Mouse (Mus musculus) neural tube, embryonic 14.5 days (tissue): Measurements from ENCODE around the gene Hnrnpa3. TPM values are rescaled to one million over a fixed set of nuclear protein-coding genes. Genes with fewer than 3 reads are reported as not detected.
"Not testable (repeated sequence)": the region's sequence is repeated elsewhere in the genome, so short reads cannot be mapped to it uniquely, and the experiment has no call there.

ENCODE experiments used
- ATAC-seq: fragments of 200-750 bp; cut with Nextera tagmentation; 2 replicates; pipeline ENCODE4 v1.8.0; 2017; ENCODE audit warnings: low read depth, mild to moderate bottlenecking, moderate TSS enrichment, moderate library complexity
- H3K27ac ChIP-seq: fragments of 300-500 bp; sonication (generic); 2 replicates; pipeline ENCODE4 v1.5.1; 2014; ENCODE audit warnings: low read depth, mild to moderate bottlenecking, control low read depth, low read length, moderate library complexity, mixed read lengths
- H3K27me3 ChIP-seq: fragments of 300-500 bp; sonication (generic); 2 replicates; pipeline ENCODE4 v1.6.1; 2014; ENCODE audit warnings: low read length; ENCODE audit not compliant: control insufficient read depth, insufficient read depth
- H3K36me3 ChIP-seq: fragments of 300-500 bp; sonication (generic); 2 replicates; pipeline ENCODE4 v1.6.1; 2014; ENCODE audit warnings: low read length, mixed read lengths; ENCODE audit not compliant: control insufficient read depth, insufficient read depth
- H3K4me1 ChIP-seq: fragments of 300-500 bp; sonication (generic); 2 replicates; pipeline ENCODE4 v1.6.1; 2014; ENCODE audit warnings: low read length; ENCODE audit not compliant: control insufficient read depth, insufficient read depth
- H3K4me2 ChIP-seq: fragments of 300-500 bp; sonication (generic); 2 replicates; pipeline ENCODE4 v1.6.1; 2014; ENCODE audit warnings: mild to moderate bottlenecking, low read depth, low read length, control low read depth
- H3K4me3 ChIP-seq: fragments of 300-500 bp; sonication (generic); 2 replicates; pipeline ENCODE4 v1.5.1; 2014; ENCODE audit warnings: low read depth, low read length, control low read depth, mixed read lengths
- H3K9ac ChIP-seq: fragments of 300-500 bp; sonication (generic); replicated peaks from 2 replicates; pipeline ENCODE4 v1.6.1; 2014; ENCODE audit warnings: low read depth, mild to moderate bottlenecking, control low read depth, low read length, mixed read lengths
- H3K9me3 ChIP-seq: fragments of 300-500 bp; sonication (generic); 2 replicates; pipeline ENCODE4 v1.6.1; 2016; ENCODE audit warnings: low read length; ENCODE audit not compliant: control insufficient read depth
- WGBS: fragments of 180-500 bp; shearing (Covaris S2); extraction: QIAGEN DNeasy Blood & Tissue Kit; methylation state at CpG from one replicate; pipeline ENCODE4 v1.1.7; 2014; 5-methylcytosine and 5-hydroxymethylcytosine counted together
- polyA plus RNA-seq: library from polyadenylated mRNA; unstranded; fragments of >200 nt; fragmentation: Nextera tagmentation; extraction: Ambion mirVana; gene quantifications from 2 replicates; pipeline ENCODE4 v1.2.1, GENCODE M21; 2014

The Hnrnpa3 gene
- polyA plus RNA-seq, 1 experiment from 2014 or later = 130 TPM

- H3K9me3 ChIP-seq, H3K9ac ChIP-seq, H3K27me3 ChIP-seq, H3K4me1 ChIP-seq, H3K4me2 ChIP-seq, H3K36me3 ChIP-seq, H3K4me3 ChIP-seq, ATAC-seq, H3K27ac ChIP-seq: not testable (repeated sequence)
- WGBS = 90% methylated on average over 3 of the region's 3 CpGs
These were observed 35.9 kb downstream of the Hnrnpa3 start for GRCm38 (mm10) chr2:75694926-75695325.

- no peak overlapping the region for H3K9ac ChIP-seq
- H3K4me2 ChIP-seq = no peak overlapping the region
- H3K27me3 ChIP-seq = no peaks in the 10 kb centered on the region
- H3K9me3 ChIP-seq = no peaks in the 10 kb centered on the region
- H3K36me3 ChIP-seq = no peaks in the 10 kb centered on the region
- H3K4me3 ChIP-seq = no peak overlapping the region
- 28% methylated on average over 9 of the region's 9 CpGs for WGBS
- ATAC-seq = no peak
- H3K4me1 ChIP-seq = no peaks in the 10 kb centered on the region
- H3K27ac ChIP-seq = no peak overlapping the region
These were observed 36.8 kb downstream of the Hnrnpa3 start for GRCm38 (mm10) chr2:75695676-75696350.

- Histone ChIP-seq H3K4me2 (no peak overlapping the region), H3K4me3 (no peak overlapping the region), H3K36me3 (no peaks in the 10 kb centered on the region), H3K9me3 (no peaks in the 10 kb centered on the region), H3K27ac (no peak overlapping the region), H3K9ac (no peak overlapping the region), H3K4me1 (no peaks in the 10 kb centered on the region), H3K27me3 (no peaks in the 10 kb centered on the region)
- ATAC-seq = no peak
- WGBS = 51% methylated on average over 5 of the region's 5 CpGs
These were observed 37.3 kb downstream of the Hnrnpa3 start for GRCm38 (mm10) chr2:75696371-75696770.

GRCm38 (mm10) chr2:75697222-75697621 lies 38.2 kb downstream of the Hnrnpa3 start:
- 87% methylated on average over 3 of the region's 3 CpGs for WGBS
- Histone ChIP-seq H3K9ac (no peak overlapping the region), H3K4me3 (no peak overlapping the region), H3K4me2 (no peak overlapping the region), H3K4me1 (no peaks in the 10 kb centered on the region), H3K27ac (no peak overlapping the region), H3K27me3 (no peaks in the 10 kb centered on the region), H3K36me3 (no peaks in the 10 kb centered on the region), H3K9me3 (no peaks in the 10 kb centered on the region)
- no peak for ATAC-seq

GRCm38 (mm10) chr2:75698007-75698406 lies 38.9 kb downstream of the Hnrnpa3 start:
- no peak overlapping the region for H3K4me2 ChIP-seq
- H3K27ac ChIP-seq = no peak overlapping the region
- no peaks in the 10 kb centered on the region for H3K36me3 ChIP-seq
- 31% methylated on average over 4 of the region's 4 CpGs for WGBS
- H3K4me3 ChIP-seq = no peak overlapping the region
- no peak for ATAC-seq
- H3K4me1 ChIP-seq = no peaks in the 10 kb centered on the region
- no peak overlapping the region for H3K9ac ChIP-seq
- H3K27me3 ChIP-seq = no peaks in the 10 kb centered on the region
- H3K9me3 ChIP-seq = no peaks in the 10 kb centered on the region

GRCm38 (mm10) chr2:75698874-75699273 lies 39.8 kb downstream of the Hnrnpa3 start:
- ATAC-seq = no peak
- H3K4me2 ChIP-seq = no peak overlapping the region
- H3K9me3 ChIP-seq = no peaks in the 10 kb centered on the region
- H3K9ac ChIP-seq = no peak overlapping the region
- H3K36me3 ChIP-seq = no peaks in the 10 kb centered on the region
- no peak overlapping the region for H3K27ac ChIP-seq
- no peaks in the 10 kb centered on the region for H3K27me3 ChIP-seq
- 83% methylated on average over 3 of the region's 3 CpGs for WGBS
- H3K4me3 ChIP-seq = no peak overlapping the region
- H3K4me1 ChIP-seq = no peaks in the 10 kb centered on the region

GRCm38 (mm10) chr2:75700543-75700942 lies 41.5 kb downstream of the Hnrnpa3 start:
- no peak overlapping the region for H3K9ac ChIP-seq
- no peak for ATAC-seq

GRCm38 (mm10) chr2:75701207-75701606 lies 42.1 kb downstream of the Hnrnpa3 start:
- H3K27me3 ChIP-seq = no peaks in the 10 kb centered on the region
- H3K9me3 ChIP-seq = no peaks in the 10 kb centered on the region
- 0 out of 2 replicates have a peak, but pooled peaks cover 4% of the 10 kb centered on the region for H3K4me1 ChIP-seq
- H3K4me2 ChIP-seq = no peak overlapping the region
- no peak for ATAC-seq
- H3K27ac ChIP-seq = no peak overlapping the region
- 69% methylated on average over 3 of the region's 3 CpGs for WGBS
- H3K9ac ChIP-seq = no peak overlapping the region
- no peaks in the 10 kb centered on the region for H3K36me3 ChIP-seq
- no peak overlapping the region for H3K4me3 ChIP-seq

More at GRCm38 (mm10) chr2:75700543-75700942, 41.5 kb downstream of the Hnrnpa3 start:
- 95% methylated on average over 3 of the region's 3 CpGs for WGBS
- Histone ChIP-seq H3K9me3 (no peaks in the 10 kb centered on the region), H3K27me3 (no peaks in the 10 kb centered on the region), H3K4me1 (0 out of 2 replicates have a peak, but pooled peaks cover 4% of the 10 kb centered on the region), H3K4me2 (no peak overlapping the region), H3K36me3 (no peaks in the 10 kb centered on the region), H3K27ac (no peak overlapping the region), H3K4me3 (no peak overlapping the region)

- Histone ChIP-seq H3K9me3 (no peaks in the 10 kb centered on the region), H3K4me1 (0 out of 2 replicates have a peak, but pooled peaks cover 4% of the 10 kb centered on the region), H3K4me3 (no peak overlapping the region), H3K27ac (no peak overlapping the region), H3K9ac (no peak overlapping the region), H3K36me3 (no peaks in the 10 kb centered on the region), H3K27me3 (no peaks in the 10 kb centered on the region), H3K4me2 (peak overlapping the region; percentile 81; the same call in 1 of the 2 replicates)
- 80% methylated on average over 9 of the region's 9 CpGs for WGBS
- ATAC-seq = no peak
These were observed 42.9 kb downstream of the Hnrnpa3 start for GRCm38 (mm10) chr2:75701822-75702587.
